Mouse (Mus musculus): Measurements from ENCODE around the gene Hao2. TPM values are rescaled to one million over a fixed set of nuclear protein-coding genes. Genes with fewer than 3 reads are reported as not detected.
A peak's percentile ranks its signal among the peaks of the same experiment; 100 is the strongest.

The Hao2 gene
- polyA plus RNA-seq, 1 experiment = not detected

GRCm38 (mm10) chr3:98917260-98917659 lies 24.2 kb upstream of the Hao2 start:
- Histone ChIP-seq H3K4me1 (ENCODE audit: control insufficient read depth, insufficient read depth, low read length) (no peaks in the 10 kb centered on the region), H3K4me3 (ENCODE audit: insufficient read depth, low read length) (no peak overlapping the region), H3K27ac (ENCODE audit: insufficient read depth, low read depth, low read length) (no peak overlapping the region)
- TF ChIP-seq CTCF (IDR thresholded peaks at IDR 0.05; ENCODE audit: low read depth, low read length) (no peak), POLR2A (IDR thresholded peaks at IDR 0.05; ENCODE audit: borderline replicate concordance, low read depth, low read length) (no peak)

- no peak overlapping the region for H3K27ac ChIP-seq (ENCODE audit: insufficient read depth, low read depth, low read length)
- no peak overlapping the region for H3K4me3 ChIP-seq (ENCODE audit: insufficient read depth, low read length)
- TF ChIP-seq CTCF (IDR thresholded peaks at IDR 0.05; ENCODE audit: low read depth, low read length) = no peak
- H3K4me1 ChIP-seq (ENCODE audit: control insufficient read depth, insufficient read depth, low read length) = no peaks in the 10 kb centered on the region
Observed at GRCm38 (mm10) chr3:98916856-98917255, 23.8 kb upstream of the Hao2 start.

GRCm38 (mm10) chr3:98915659-98916058 lies 22.6 kb upstream of the Hao2 start:
- H3K4me1 ChIP-seq (ENCODE audit: control insufficient read depth, insufficient read depth, low read length) = no peaks in the 10 kb centered on the region
- no peak overlapping the region for H3K27ac ChIP-seq (ENCODE audit: insufficient read depth, low read depth, low read length)
- TF ChIP-seq POLR2A (IDR thresholded peaks at IDR 0.05; ENCODE audit: borderline replicate concordance, low read depth, low read length) = no peak
- peak; percentile 49; the same call in 1 of the 2 replicates for TF ChIP-seq CTCF (IDR thresholded peaks at IDR 0.05; ENCODE audit: low read depth, low read length)
- H3K4me3 ChIP-seq (ENCODE audit: insufficient read depth, low read length) = no peak overlapping the region

DNA sequence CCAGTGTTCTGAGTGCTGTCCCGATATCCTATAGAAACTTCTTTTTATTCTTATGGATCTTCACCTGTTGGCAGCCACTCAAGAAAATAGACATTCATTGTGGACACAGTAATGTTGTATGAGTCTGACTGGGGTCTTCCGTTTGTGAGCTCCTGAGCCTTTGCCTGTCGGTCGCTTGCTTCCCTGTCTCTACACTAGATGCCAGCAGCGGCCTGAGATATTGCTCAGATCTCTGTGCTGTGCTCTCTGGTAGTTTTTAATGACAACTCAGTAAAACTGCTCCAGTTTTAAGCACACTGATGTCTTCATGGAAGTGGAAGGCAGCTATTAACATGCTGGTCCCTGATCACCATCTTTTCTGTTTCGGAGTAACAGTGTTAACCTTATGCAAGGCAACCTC lies 20.6 kb upstream of the Hao2 start:
- no peak overlapping the region for H3K27ac ChIP-seq (ENCODE audit: insufficient read depth, low read depth, low read length)
- no peaks in the 10 kb centered on the region for H3K4me1 ChIP-seq (ENCODE audit: control insufficient read depth, insufficient read depth, low read length)
- H3K4me3 ChIP-seq (ENCODE audit: insufficient read depth, low read length) = no peak overlapping the region
- TF ChIP-seq CTCF (IDR thresholded peaks at IDR 0.05; ENCODE audit: low read depth, low read length) (no peak), POLR2A (IDR thresholded peaks at IDR 0.05; ENCODE audit: borderline replicate concordance, low read depth, low read length) (no peak)

- H3K27ac ChIP-seq (ENCODE audit: insufficient read depth, low read depth, low read length) = no peak overlapping the region
- H3K4me1 ChIP-seq (ENCODE audit: control insufficient read depth, insufficient read depth, low read length) = no peaks in the 10 kb centered on the region
- TF ChIP-seq CTCF (IDR thresholded peaks at IDR 0.05; ENCODE audit: low read depth, low read length) (no peak), POLR2A (IDR thresholded peaks at IDR 0.05; ENCODE audit: borderline replicate concordance, low read depth, low read length) (no peak)
- no peak overlapping the region for H3K4me3 ChIP-seq (ENCODE audit: insufficient read depth, low read length)
Observed at GRCm38 (mm10) chr3:98897606-98898005, 4.6 kb upstream of the Hao2 start.

- TF ChIP-seq CTCF (IDR thresholded peaks at IDR 0.05; ENCODE audit: low read depth, low read length) = no peak
- no peak for TF ChIP-seq POLR2A (IDR thresholded peaks at IDR 0.05; ENCODE audit: borderline replicate concordance, low read depth, low read length)
- Histone ChIP-seq H3K27ac (ENCODE audit: insufficient read depth, low read depth, low read length) (no peak overlapping the region), H3K4me3 (ENCODE audit: insufficient read depth, low read length) (0 out of 2 replicates have a peak overlapping the region, but pooled peaks have one; percentile 8), H3K4me1 (ENCODE audit: control insufficient read depth, insufficient read depth, low read length) (no peaks in the 10 kb centered on the region)
Observed at GRCm38 (mm10) chr3:98895071-98895601, 2.1 kb upstream of the Hao2 start.

GRCm38 (mm10) chr3:98890430-98890829 lies 2.6 kb downstream of the Hao2 start:
- H3K4me1 ChIP-seq (ENCODE audit: control insufficient read depth, insufficient read depth, low read length) = no peaks in the 10 kb centered on the region
- H3K4me3 ChIP-seq (ENCODE audit: insufficient read depth, low read length) = no peak overlapping the region
- H3K27ac ChIP-seq (ENCODE audit: insufficient read depth, low read depth, low read length) = no peak overlapping the region
- TF ChIP-seq POLR2A (IDR thresholded peaks at IDR 0.05; ENCODE audit: borderline replicate concordance, low read depth, low read length) (no peak), CTCF (IDR thresholded peaks at IDR 0.05; ENCODE audit: low read depth, low read length) (no peak)

GRCm38 (mm10) chr3:98888206-98888605 lies 4.8 kb downstream of the Hao2 start:
- H3K4me1 ChIP-seq (ENCODE audit: control insufficient read depth, insufficient read depth, low read length) = no peaks in the 10 kb centered on the region
- no peak overlapping the region for H3K27ac ChIP-seq (ENCODE audit: insufficient read depth, low read depth, low read length)
- no peak for TF ChIP-seq CTCF (IDR thresholded peaks at IDR 0.05; ENCODE audit: low read depth, low read length)
- TF ChIP-seq POLR2A (IDR thresholded peaks at IDR 0.05; ENCODE audit: borderline replicate concordance, low read depth, low read length) = no peak
- no peak overlapping the region for H3K4me3 ChIP-seq (ENCODE audit: insufficient read depth, low read length)

DNA sequence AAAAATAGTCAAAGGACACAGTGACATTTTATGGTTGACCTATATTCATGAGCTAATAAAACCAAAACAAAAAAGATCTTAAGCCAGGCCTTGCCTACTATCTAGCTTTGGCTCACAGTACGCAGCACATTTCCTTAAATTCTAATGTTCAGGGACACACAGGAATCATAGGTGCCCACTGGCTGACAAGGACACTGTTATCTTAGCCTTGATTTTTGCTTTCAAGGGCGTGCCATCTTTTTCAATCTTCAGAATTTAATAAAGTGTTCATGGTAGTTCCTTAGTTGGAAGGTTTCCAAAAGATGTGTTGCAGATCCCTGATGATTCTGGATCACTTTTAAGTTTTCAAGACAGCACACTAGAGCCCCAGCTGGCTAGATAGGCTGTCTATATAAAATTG lies 12.2 kb downstream of the Hao2 start:
- no peaks in the 10 kb centered on the region for H3K4me1 ChIP-seq (ENCODE audit: control insufficient read depth, insufficient read depth, low read length)
- H3K27ac ChIP-seq (ENCODE audit: insufficient read depth, low read depth, low read length) = no peak overlapping the region
- H3K4me3 ChIP-seq (ENCODE audit: insufficient read depth, low read length) = no peak overlapping the region
- no peak for TF ChIP-seq POLR2A (IDR thresholded peaks at IDR 0.05; ENCODE audit: borderline replicate concordance, low read depth, low read length)
- TF ChIP-seq CTCF (IDR thresholded peaks at IDR 0.05; ENCODE audit: low read depth, low read length) = no peak

GRCm38 (mm10) chr3:98880216-98880615 lies 12.8 kb downstream of the Hao2 start:
- H3K27ac ChIP-seq (ENCODE audit: insufficient read depth, low read depth, low read length) = no peak overlapping the region
- no peak for TF ChIP-seq POLR2A (IDR thresholded peaks at IDR 0.05; ENCODE audit: borderline replicate concordance, low read depth, low read length)
- TF ChIP-seq CTCF (IDR thresholded peaks at IDR 0.05; ENCODE audit: low read depth, low read length) = no peak
- H3K4me1 ChIP-seq (ENCODE audit: control insufficient read depth, insufficient read depth, low read length) = no peaks in the 10 kb centered on the region
- no peak overlapping the region for H3K4me3 ChIP-seq (ENCODE audit: insufficient read depth, low read length)

DNA sequence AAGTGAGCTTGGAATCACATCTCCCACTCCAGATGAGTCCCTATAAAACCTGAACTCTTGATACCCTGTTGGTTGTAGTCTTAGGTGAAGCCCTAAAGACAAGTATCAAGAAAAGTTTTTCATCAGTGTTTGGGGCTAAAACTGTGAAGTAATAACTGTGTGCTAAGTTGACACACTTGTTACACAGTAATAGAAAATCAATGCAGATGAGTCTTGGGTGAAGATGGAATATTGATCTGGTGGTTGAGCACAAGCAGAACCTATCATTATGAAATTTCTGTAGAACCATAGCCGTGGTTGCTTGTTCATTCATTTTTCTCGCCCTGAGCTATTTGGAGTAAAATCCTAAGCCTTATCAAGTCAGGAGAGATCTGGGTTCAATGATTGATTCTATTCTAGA lies 24.8 kb downstream of the Hao2 start:
- Histone ChIP-seq H3K4me1 (ENCODE audit: control insufficient read depth, insufficient read depth, low read length) (no peaks in the 10 kb centered on the region), H3K4me3 (ENCODE audit: insufficient read depth, low read length) (no peak overlapping the region), H3K27ac (ENCODE audit: insufficient read depth, low read depth, low read length) (no peak overlapping the region)
- TF ChIP-seq POLR2A (IDR thresholded peaks at IDR 0.05; ENCODE audit: borderline replicate concordance, low read depth, low read length) (no peak), CTCF (IDR thresholded peaks at IDR 0.05; ENCODE audit: low read depth, low read length) (no peak)
